Mouse (Mus musculus): ENCODE results near the gene Adarb2.

DNA sequence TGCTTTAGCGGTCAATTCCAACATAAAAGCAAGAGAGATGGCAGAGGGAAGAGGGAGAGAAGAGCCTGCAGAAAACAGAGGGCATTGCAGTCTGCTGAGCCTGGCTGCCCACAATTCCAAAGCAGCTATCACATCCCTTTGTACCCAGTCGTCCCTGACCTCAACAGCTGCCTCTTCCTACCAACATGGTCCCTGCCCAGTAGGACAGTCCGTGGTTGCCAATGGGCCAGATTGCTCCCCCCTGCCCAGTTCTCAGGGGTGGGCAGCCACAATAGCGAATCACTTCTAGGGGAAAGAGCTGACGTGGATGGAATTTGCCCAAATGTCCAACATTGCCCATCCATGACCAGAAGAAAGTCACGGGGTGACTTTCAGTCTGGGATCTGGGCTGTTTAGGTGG is 546.8 kb downstream of the Adarb2 start:
- TF ChIP-seq CTCF (IDR thresholded peaks at IDR 0.05; ENCODE audit: control insufficient read depth, insufficient read depth, insufficient replicate concordance, low read depth, low read length) (no peak), POLR2A (IDR thresholded peaks at IDR 0.05; ENCODE audit: control insufficient read depth, low read depth, low read length) (no peak)
